Mouse (Mus musculus): Measurements from ENCODE around the gene Col26a1. TPM values are rescaled to one million over a fixed set of nuclear protein-coding genes. Genes with fewer than 3 reads are reported as not detected.
A peak's percentile ranks its signal among the peaks of the same experiment; 100 is the strongest.

Col26a1 gene
- polyA plus RNA-seq, 1 experiment from 2014 or later = 42.6 TPM

DNA sequence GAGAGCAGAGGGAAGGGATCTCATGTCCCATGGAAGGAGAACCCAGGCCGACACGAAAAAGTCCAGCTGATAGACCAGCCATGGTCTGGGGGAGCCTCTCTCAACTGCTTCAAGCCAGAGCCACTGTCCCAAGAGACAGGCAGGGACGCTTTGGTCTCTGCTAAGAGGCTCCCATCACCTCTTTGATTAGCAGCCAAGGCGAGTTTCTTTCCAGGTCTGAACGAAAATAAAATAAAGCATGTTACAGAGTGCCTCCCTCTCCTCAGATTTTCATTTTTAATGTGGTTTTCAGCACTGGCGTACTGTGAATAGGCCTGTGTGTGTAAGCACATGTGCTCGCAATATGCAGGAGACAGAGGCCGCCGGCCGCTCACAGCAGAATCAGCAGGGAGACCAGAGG is 90.5 kb downstream of the Col26a1 start:
- 0 out of 2 replicates have a peak, but pooled peaks cover 3% of the 10 kb centered on the region for H3K9me3 ChIP-seq
- peaks cover 14% of the 10 kb centered on the region for H3K4me1 ChIP-seq
- 89% methylated on average over 10 of the region's 10 CpGs for WGBS
- H3K4me2 ChIP-seq = no peak overlapping the region
- no peak for ATAC-seq (ENCODE audit: low FRiP score)
- no peak overlapping the region for H3K9ac ChIP-seq
- H3K27ac ChIP-seq = peak overlapping the region; percentile 19; the same call in 1 of the 2 replicates
- H3K27me3 ChIP-seq = no peaks in the 10 kb centered on the region
- no peak overlapping the region for H3K4me3 ChIP-seq (replicated peaks)
- H3K36me3 ChIP-seq (replicated peaks) = no peaks in the 10 kb centered on the region

DNA sequence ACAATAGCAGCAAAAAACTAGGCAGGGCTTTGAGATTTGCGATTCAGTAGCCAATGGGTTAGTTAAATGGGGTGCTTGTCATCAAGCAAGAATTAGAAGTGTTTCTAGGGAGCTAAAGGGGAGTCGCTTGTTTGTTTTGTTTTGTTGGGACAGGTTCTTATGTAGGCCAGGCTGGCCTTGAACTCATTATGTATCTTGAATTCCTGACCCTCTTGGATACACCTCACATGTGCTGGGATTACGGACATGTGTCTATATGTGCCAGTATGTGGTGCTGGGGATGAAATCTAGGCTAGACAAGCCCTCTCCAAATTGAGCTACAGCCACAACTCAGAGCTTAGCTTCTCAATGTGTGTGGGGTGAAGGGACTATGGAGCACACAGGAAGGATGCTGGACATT is 91.8 kb downstream of the Col26a1 start:
- no peaks in the 10 kb centered on the region for H3K27me3 ChIP-seq
- peak; percentile 62; the same call in 1 of the 2 replicates for ATAC-seq (ENCODE audit: low FRiP score)
- peak overlapping the region; percentile 78 for H3K27ac ChIP-seq
- H3K9me3 ChIP-seq = 0 out of 2 replicates have a peak, but pooled peaks cover 3% of the 10 kb centered on the region
- 31% methylated on average over 3 of the region's 3 CpGs for WGBS
- H3K4me1 ChIP-seq = peaks cover 14% of the 10 kb centered on the region
- H3K4me3 ChIP-seq (replicated peaks) = no peak overlapping the region
- no peaks in the 10 kb centered on the region for H3K36me3 ChIP-seq (replicated peaks)
- no peak overlapping the region for H3K9ac ChIP-seq
- no peak overlapping the region for H3K4me2 ChIP-seq

DNA sequence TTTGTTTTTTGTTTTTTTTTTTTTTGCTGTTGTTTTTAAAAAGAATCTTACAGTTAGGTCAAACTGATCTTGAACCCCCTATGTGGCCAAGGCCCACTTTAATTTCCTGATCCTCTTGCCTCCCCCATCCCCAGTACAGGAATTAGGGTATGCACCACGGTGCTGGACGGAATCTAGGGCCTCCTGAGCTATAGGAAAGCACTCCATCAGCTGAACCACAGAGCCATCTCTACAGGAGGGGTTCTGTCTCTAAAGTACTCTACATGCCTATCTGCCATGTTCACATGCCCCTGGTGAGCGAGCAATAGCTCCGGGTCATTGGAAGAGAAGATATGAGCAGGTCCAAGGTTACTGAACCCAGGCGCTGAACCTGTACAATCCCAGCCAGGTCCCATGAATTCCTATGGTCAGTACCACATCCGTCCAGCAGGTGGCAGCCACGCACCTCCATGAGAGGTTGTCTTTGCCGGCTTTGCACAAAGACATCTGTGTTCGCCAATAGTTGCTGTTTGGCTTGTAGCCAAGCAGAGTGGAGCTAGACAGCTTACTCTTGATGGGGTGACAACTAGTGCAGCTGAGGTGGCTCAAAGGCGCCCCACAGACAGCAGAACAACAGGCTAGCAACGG is 92.3 kb downstream of the Col26a1 start:
- no peaks in the 10 kb centered on the region for H3K36me3 ChIP-seq (replicated peaks)
- WGBS = 15% methylated on average over 11 of the region's 11 CpGs
- peaks cover 14% of the 10 kb centered on the region for H3K4me1 ChIP-seq
- H3K9me3 ChIP-seq = 0 out of 2 replicates have a peak, but pooled peaks cover 3% of the 10 kb centered on the region
- H3K27ac ChIP-seq = peak overlapping the region; percentile 78
- peak; percentile 97 for ATAC-seq (ENCODE audit: low FRiP score)
- H3K4me2 ChIP-seq = no peak overlapping the region
- H3K27me3 ChIP-seq = no peaks in the 10 kb centered on the region
- H3K4me3 ChIP-seq (replicated peaks) = no peak overlapping the region
- no peak overlapping the region for H3K9ac ChIP-seq

DNA sequence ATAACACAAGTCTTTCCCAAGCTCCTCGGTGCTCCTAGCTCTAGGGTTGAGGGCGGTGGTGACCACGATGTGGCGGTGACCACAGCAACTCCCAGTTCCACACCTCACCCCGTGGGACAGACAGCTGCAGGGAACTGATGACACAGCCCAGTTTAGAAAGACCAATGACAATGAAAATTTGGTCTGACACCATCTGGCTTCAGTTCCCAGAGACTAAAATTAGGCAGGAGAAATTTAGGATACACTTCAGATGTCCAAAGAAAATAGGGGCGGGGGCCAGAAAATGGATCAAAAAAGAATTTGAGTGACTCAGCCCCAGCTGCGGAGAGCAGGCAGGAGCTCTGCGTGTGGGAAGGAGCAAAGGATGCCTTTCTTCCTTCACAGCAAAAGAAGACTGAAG is 98.5 kb downstream of the Col26a1 start:
- 87% methylated on average over 8 of the region's 8 CpGs for WGBS
- no peaks in the 10 kb centered on the region for H3K4me1 ChIP-seq

DNA sequence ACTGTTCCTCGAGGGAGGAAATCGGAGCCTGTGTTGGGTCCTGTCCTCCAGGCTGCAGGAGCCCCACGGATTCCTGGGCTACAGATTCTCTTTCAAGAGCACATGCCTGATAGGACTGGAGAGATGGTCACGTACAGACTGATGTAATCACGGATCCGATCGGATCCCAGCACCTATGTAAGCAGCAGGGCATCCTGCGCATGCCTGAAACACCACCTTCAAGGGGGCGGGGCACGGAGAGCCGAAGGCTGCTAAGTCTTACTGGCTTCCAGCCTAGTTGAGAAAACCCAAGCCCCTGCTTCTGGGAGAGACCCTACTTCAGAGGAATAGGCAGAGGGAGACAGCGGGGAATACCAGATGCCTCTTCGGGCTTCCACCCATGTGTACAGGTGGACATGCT is 100.4 kb downstream of the Col26a1 start:
- no peak overlapping the region for H3K9ac ChIP-seq
- H3K27me3 ChIP-seq = no peaks in the 10 kb centered on the region
- H3K4me1 ChIP-seq = no peaks in the 10 kb centered on the region
- no peak overlapping the region for H3K4me3 ChIP-seq (replicated peaks)
- no peaks in the 10 kb centered on the region for H3K36me3 ChIP-seq (replicated peaks)
- H3K27ac ChIP-seq = no peak overlapping the region
- no peak overlapping the region for H3K4me2 ChIP-seq
- WGBS = 58% methylated on average over 13 of the region's 13 CpGs
- no peak for ATAC-seq (ENCODE audit: low FRiP score)
- no peaks in the 10 kb centered on the region for H3K9me3 ChIP-seq

More for the DNA sequence above, 98.5 kb downstream of the Col26a1 start:
- H3K4me3 ChIP-seq (replicated peaks) = no peak overlapping the region
- H3K36me3 ChIP-seq (replicated peaks) = no peaks in the 10 kb centered on the region
- H3K9me3 ChIP-seq = no peaks in the 10 kb centered on the region
- no peak for ATAC-seq (ENCODE audit: low FRiP score)
- H3K27me3 ChIP-seq = no peaks in the 10 kb centered on the region
- no peak overlapping the region for H3K27ac ChIP-seq
- no peak overlapping the region for H3K4me2 ChIP-seq
- H3K9ac ChIP-seq = no peak overlapping the region

GRCm38 (mm10) chr5:136780465-136780864 is 102.5 kb downstream of the Col26a1 start:
- H3K4me1 ChIP-seq = no peaks in the 10 kb centered on the region
- H3K4me2 ChIP-seq = no peak overlapping the region
- H3K27me3 ChIP-seq = no peaks in the 10 kb centered on the region
- no peak overlapping the region for H3K27ac ChIP-seq
- H3K36me3 ChIP-seq (replicated peaks) = no peaks in the 10 kb centered on the region
- H3K4me3 ChIP-seq (replicated peaks) = no peak overlapping the region
- ATAC-seq (ENCODE audit: low FRiP score) = no peak
- H3K9ac ChIP-seq = no peak overlapping the region
- WGBS = 48% methylated on average over 10 of the region's 10 CpGs
- H3K9me3 ChIP-seq = 0 out of 2 replicates have a peak, but pooled peaks cover under 1% of the 10 kb centered on the region

GRCm38 (mm10) chr5:136779946-136780345 is 103.1 kb downstream of the Col26a1 start:
- Histone ChIP-seq H3K9me3 (0 out of 2 replicates have a peak, but pooled peaks cover 5% of the 10 kb centered on the region), H3K36me3 (replicated peaks) (no peaks in the 10 kb centered on the region), H3K9ac (no peak overlapping the region), H3K4me2 (no peak overlapping the region), H3K27me3 (no peaks in the 10 kb centered on the region), H3K4me1 (no peaks in the 10 kb centered on the region), H3K4me3 (replicated peaks) (no peak overlapping the region), H3K27ac (no peak overlapping the region)
- ATAC-seq (ENCODE audit: low FRiP score) = no peak
- WGBS = 79% methylated on average over 6 of the region's 6 CpGs

DNA sequence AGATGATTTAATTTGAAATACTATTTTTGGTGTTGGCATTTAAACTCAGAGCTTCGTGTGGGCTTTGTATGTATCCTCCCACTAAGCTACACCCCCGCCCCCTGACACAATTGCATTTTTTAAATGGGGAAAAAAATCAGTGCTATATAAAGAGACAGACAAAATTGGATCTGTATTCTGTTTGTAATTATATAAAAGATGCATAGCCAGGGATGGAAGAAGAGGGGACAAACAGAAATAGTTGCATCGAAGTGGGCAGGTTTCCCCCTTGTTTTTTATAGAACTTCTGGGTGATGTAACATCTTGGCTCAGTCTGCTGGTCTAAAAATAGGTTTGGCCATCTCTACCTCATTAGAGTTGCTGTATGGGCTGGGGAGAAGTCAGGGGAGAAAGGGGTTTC is 107.5 kb downstream of the Col26a1 start:
- no peak overlapping the region for H3K27ac ChIP-seq
- ATAC-seq (ENCODE audit: low FRiP score) = no peak
- no peak overlapping the region for H3K4me2 ChIP-seq
- 0 out of 2 replicates have a peak, but pooled peaks cover 11% of the 10 kb centered on the region for H3K9me3 ChIP-seq
- H3K4me3 ChIP-seq (replicated peaks) = no peak overlapping the region
- no peak overlapping the region for H3K9ac ChIP-seq
- 88% methylated on average over 3 of the region's 3 CpGs for WGBS
- no peaks in the 10 kb centered on the region for H3K36me3 ChIP-seq (replicated peaks)
- no peaks in the 10 kb centered on the region for H3K4me1 ChIP-seq
- H3K27me3 ChIP-seq = no peaks in the 10 kb centered on the region

DNA sequence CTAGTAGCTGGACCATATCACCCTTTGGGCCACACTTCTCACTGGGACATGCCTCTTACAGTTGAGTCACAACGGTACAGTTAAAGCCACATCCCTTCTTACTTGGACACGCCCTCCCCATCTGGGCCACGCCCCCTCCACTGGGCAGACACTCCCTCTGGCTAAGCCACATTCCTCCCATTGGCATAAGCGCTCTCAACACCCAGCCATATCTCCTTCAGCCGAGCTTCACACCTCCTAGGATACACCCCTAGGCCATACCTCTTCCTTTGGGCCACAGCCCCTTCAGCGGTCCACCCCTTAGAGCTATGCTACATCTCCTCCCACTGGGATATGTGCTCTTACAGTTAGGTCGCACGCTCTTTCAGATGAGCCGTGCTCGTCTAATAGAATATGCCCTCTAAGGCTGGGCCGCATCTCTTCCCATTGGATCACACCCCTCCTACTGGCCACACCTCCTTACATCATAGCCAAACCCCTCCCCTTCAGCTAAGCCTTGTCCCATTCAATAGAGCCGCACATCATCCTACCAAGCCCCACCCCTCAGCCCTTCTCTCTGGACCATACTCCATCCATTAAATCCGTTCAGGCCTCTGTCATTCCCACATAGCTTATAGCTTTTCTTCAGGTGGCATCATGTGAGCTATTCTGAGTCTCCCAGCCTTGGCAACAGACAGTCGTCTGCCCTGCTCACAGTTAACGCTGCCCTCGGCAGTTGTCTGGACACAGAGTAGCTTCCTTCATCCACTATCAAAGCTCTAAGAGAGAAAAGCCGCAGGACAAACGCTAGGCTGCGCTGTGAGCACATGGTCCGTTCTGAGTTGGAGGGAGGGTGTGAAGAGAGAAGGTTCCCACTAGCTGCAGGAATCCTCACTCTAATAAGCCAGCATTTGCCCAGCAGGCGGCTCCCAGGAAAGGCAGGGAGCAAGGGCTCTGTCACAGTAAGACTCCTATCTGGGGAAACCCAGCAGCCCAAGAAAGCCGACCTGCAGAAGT is 109.7 kb downstream of the Col26a1 start:
- ATAC-seq (ENCODE audit: low FRiP score) = no peak
- 63% methylated on average over 22 of the region's 22 CpGs for WGBS
- Histone ChIP-seq H3K4me3 (replicated peaks) (no peak overlapping the region), H3K27me3 (no peaks in the 10 kb centered on the region), H3K9me3 (0 out of 2 replicates have a peak, but pooled peaks cover 11% of the 10 kb centered on the region), H3K36me3 (replicated peaks) (no peaks in the 10 kb centered on the region), H3K4me2 (no peak overlapping the region), H3K4me1 (no peaks in the 10 kb centered on the region), H3K9ac (no peak overlapping the region), H3K27ac (no peak overlapping the region)

DNA sequence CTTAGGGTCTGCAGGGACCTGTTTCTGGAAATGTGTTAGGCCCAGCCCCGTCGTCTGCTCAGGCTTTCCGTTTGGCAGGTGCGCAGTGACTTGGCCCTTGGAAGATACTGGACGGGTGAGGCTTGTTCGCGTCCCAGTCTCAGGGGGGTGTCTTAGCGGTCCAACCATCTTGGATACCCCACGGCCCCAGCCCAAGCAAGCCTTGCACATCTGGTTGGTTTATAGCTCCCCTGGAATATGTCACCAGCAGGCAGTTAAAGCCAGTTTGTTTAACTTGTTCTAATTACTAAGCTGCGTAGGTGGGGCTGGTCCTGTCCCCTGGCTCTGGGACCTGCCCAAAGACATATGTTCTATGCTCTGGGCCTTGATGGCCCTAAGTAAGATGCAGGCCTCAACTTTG is 111.9 kb downstream of the Col26a1 start:
- Histone ChIP-seq H3K27me3 (no peaks in the 10 kb centered on the region), H3K4me2 (no peak overlapping the region), H3K9me3 (0 out of 2 replicates have a peak, but pooled peaks cover 11% of the 10 kb centered on the region), H3K4me1 (no peaks in the 10 kb centered on the region), H3K4me3 (replicated peaks) (no peak overlapping the region), H3K27ac (no peak overlapping the region), H3K36me3 (replicated peaks) (no peaks in the 10 kb centered on the region), H3K9ac (no peak overlapping the region)
- WGBS = 92% methylated on average over 10 of the region's 10 CpGs
- ATAC-seq (ENCODE audit: low FRiP score) = no peak

- no peak overlapping the region for H3K27ac ChIP-seq
- WGBS = 83% methylated on average over 9 of the region's 9 CpGs
- ATAC-seq (ENCODE audit: low FRiP score) = no peak
Observed at GRCm38 (mm10) chr5:136767304-136767703, 115.7 kb downstream of the Col26a1 start.

DNA sequence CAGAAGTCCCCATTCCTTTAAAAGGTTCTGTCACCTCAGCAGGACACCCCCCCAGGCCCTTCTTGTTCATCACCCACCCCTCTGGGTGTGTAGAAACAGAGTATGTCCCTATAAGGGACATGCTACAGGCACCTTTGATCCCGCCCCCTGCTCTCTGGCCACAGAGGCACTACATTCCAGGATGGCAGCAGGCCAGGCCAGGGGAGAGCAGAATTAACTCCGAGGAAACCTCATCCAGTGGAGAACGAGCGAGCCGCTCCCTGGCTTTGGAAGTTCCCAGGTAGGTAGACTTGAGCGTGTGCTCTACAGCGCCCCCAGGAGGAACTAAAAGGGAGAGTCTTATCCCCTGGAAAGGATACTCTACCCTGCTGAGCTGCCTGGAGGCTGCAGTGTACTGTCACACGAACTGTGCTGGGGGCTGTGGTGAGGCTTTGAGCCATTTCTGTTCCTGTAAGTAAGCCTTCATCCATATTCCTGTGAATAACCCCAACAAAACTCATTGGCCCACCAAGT is 118.8 kb downstream of the Col26a1 start:
- Histone ChIP-seq H3K27ac (no peak overlapping the region), H3K4me1 (no peaks in the 10 kb centered on the region), H3K36me3 (replicated peaks) (no peaks in the 10 kb centered on the region), H3K4me2 (no peak overlapping the region), H3K9me3 (no peaks in the 10 kb centered on the region), H3K27me3 (0 out of 2 replicates have a peak, but pooled peaks cover 2% of the 10 kb centered on the region), H3K9ac (no peak overlapping the region), H3K4me3 (replicated peaks) (no peak overlapping the region)
- WGBS = 37% methylated on average over 8 of the region's 8 CpGs
- ATAC-seq (ENCODE audit: low FRiP score) = no peak

More at GRCm38 (mm10) chr5:136767304-136767703, 115.7 kb downstream of the Col26a1 start:
- Histone ChIP-seq H3K9me3 (no peaks in the 10 kb centered on the region), H3K4me2 (no peak overlapping the region), H3K36me3 (replicated peaks) (no peaks in the 10 kb centered on the region), H3K9ac (no peak overlapping the region), H3K4me1 (no peaks in the 10 kb centered on the region), H3K27me3 (0 out of 2 replicates have a peak, but pooled peaks cover 2% of the 10 kb centered on the region), H3K4me3 (replicated peaks) (no peak overlapping the region)

All from forebrain, embryonic 12.5 days (tissue).